Mouse (Mus musculus): Measurements from ENCODE around the gene Plekha1. TPM values are rescaled to one million over a fixed set of nuclear protein-coding genes. Genes with fewer than 3 reads are reported as not detected.
A peak's percentile ranks its signal among the peaks of the same experiment; 100 is the strongest.

Gene Plekha1
- total RNA-seq, 2 experiments from 2014 or later: 46.7 to 51.4 TPM

GRCm38 (mm10) chr7:130903505-130904074 is 38.0 kb downstream of the Plekha1 start:
- intact Hi-C loops (cut with DNase I): loop anchor here (5.0 kb wide), 1 partner anchor 36 kb away; the partner anchor contains the start of gene Plekha1
- no peak for DNase-seq

DNA sequence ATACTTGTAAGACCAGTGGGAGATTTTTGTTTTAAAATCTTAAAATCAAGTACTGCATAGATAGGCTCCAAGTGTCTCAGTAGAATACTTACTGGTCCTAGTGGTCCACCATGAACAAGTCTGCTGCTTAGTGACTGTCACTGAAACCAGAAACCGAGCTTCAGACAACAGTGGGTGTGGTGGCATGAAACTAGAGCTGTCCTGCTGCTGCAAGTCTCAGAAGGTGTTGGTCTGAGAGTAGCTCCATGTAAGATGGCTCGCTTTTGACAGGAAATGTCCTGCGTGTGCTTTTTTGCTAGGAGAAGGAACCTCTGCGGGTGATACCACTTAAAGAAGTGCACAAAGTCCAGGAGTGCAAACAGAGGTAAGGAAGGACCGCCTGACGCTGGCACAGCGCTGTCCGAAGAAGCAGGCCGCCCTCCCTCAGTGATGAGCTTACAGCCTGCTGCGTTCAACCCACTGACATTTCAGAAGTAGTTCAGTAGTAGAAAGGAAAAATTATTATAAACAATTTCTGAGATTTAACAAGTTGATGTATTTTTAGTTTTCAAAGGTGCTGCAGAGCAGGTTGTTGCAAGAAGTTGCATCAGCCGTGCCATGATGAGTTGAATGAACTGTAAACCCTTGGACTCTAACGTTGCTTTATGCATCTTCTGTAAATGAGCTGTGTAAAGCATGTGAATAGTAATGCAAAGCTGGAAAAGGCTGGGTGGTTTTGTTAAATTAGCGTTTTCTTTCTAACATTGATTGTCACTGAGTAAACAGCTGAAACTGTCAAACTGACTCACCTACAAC is 39.2 kb downstream of the Plekha1 start:
- intact Hi-C loops (cut with DNase I): loop anchor here (5.0 kb wide), 1 partner anchor 37 kb away; the partner anchor contains the start of gene Plekha1
- DNase-seq: no peak

DNA sequence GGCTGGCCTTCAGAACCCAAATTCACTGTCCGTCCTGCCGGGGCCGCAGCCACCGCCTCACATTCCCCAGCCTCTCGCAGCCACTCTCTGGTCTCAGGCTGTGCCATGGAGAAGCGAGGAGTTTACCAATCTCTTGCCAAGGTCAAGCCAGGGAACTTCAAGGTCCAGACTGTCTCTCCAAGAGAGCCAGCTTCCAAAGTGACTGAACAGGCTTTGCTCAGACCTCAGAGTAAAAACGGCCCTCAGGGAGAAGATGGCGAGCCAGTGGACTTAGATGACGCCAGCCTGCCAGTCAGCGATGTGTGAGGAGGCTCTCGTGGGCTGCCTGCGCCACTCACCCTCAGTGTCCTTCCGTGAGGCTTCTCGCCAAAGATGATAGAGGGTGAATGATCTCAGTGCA is 45.3 kb downstream of the Plekha1 start:
- intact Hi-C loops (cut with DNase I): no loop called here
- DNase-seq: no peak

DNA sequence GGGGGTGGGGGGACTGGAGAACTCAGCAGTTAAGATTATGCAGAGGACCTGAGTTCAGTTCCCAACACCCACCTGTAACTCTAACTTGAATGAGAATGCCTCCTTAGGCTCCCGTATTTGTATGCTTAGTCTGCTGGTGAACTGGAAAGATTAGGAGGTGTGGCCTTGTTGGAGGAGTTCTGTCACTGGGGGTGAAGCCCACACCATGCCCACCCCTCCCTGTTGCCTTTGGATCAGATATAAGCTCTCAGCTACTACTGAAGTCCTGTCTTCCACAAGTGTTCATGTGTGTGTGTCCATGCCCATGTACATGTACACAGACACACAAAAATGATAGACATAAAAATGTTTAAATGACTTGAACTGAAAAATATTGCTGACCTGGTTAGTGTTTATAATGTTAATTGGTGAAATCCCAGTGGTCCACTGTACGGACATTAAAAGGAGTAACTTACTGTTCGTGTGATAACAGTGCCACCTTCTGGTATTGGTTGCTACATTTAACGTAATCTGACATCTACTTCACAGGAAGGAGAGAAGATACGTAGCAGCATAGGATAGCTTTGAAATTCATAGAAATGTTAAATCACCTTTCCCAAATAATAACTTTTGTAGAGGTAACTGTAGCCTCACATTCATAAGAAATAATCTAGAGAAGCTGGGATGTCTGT is 49.3 kb downstream of the Plekha1 start:
- DNase-seq: peak in 1 of 2 experiments; percentile 49

GRCm38 (mm10) chr7:130918260-130918659 is 52.7 kb downstream of the Plekha1 start:
- intact Hi-C loops (cut with DNase I): loop anchor here (5.0 kb wide), 1 partner anchor 124 kb away; no protein-coding TSS in a partner anchor
- DNase-seq: no peak

More for the DNA sequence above, 49.3 kb downstream of the Plekha1 start:
- intact Hi-C loops (cut with DNase I): loop anchor here (1.0 to 5.0 kb wide), 4 partner anchors 88 to 145 kb away; no protein-coding TSS in a partner anchor

DNA sequence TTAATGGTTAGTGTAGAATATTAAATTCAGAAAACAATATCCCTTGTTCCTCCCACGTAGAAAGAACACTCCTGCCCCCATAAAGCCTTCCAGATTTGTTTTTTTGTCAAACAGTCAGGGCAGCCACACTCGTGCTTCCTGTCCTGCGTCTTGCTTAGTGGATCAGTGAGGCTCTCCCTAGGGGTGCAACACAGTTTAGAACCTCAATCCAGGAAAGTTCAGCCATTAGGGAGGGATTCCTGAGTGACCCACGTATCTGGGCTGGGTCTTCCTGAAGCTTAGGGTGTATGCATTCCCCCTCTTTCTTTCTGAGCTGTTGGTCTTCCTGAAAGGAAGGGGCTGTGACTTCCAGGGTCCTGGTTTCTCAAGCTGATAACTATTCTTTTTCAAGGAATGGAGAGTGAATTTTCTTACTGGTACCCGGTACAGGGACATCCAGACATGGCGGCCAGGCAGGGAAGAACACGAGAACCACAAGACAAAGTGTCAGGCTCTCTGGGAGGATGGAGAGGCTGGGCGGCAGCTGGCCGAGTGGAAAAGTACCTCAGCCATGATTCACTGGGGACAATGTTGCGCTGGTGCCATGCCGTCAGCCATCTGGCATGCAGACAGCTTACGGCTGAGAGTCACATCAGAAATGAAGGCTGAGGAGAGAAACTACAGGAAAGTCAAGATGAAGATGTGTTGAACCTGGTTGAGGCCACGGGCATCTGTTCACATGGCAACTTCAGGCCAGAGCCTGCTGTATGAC is 57.6 kb downstream of the Plekha1 start:
- peak; percentile 29 to 56 for DNase-seq

DNA sequence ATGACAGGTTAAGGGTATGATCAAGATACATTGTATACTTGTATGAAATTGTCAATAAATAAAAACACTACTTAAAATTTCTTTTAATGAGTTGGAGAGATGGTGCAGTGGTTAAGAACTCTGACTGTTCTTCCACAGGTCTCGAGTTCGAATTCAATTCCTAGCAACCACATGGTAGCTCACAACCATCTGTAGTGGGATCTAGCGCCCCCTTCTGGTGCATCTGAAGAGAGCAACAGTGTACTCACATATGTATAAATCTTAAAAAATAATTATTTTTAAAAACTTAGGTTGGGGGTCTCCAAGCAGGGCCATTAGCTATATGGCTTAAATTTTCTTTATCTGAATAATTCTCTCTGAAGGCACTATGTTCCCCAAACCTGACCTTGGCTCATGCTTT is 64.8 kb downstream of the Plekha1 start:
- intact Hi-C loops (cut with DNase I): no loop called here
- DNase-seq: no peak

More for the DNA sequence above, 57.6 kb downstream of the Plekha1 start:
- intact Hi-C loops (cut with DNase I): no loop called here

GRCm38 (mm10) chr7:130932921-130933320 is 67.4 kb downstream of the Plekha1 start:
- intact Hi-C loops (cut with DNase I): no loop called here

DNA sequence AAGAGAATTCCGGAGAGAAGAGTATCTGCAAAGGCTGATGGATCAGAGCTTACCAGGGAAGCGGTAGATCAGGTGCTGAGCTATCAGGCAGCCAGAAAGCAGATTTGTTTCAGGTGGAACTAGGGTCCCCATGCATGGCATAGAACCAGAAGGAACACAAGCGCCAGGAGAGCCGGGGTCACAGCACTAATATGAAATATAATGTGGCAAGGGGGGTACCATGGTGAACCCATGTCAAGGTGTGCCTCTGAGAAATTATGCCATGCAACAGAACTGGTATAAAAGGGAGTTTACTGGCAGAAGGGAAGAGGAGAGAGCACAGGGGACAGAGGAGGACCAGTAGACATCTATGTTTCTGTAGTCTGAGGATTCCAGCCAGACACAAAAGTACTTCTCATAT is 69.1 kb downstream of the Plekha1 start:
- DNase-seq: no peak
- intact Hi-C loops (cut with DNase I): no loop called here

More at GRCm38 (mm10) chr7:130932921-130933320, 67.4 kb downstream of the Plekha1 start:
- DNase-seq: no peak

DNA sequence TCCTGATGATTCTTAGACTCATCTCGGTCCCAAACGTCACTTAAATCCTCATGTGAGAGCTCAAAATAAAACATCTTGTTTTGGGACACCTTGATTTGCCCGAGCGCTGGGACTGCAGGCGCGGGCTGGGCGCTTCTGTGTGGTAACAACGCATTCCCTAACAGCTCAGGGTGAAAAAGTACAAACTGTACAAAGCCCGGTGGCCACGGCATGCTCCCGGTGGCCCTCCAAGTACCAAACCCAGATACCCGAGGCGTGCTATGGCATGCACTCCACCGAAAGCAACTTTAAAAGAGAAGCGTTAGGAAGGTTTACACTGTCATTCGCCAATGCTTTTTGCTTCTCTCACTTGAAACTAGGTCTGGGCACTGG is 69.9 kb downstream of the Plekha1 start:
- intact Hi-C loops (cut with DNase I): no loop called here

GRCm38 (mm10) chr7:130935793-130936471 is 70.4 kb downstream of the Plekha1 start, which contains the start of gene Htra1:
Htra1 (plus strand) TSS chr7:130936111.
- DNase-seq: peak; percentile 89 to 92
- intact Hi-C loops (cut with DNase I): loop anchor here (2.0 kb wide), 1 partner anchor 29 kb away; no protein-coding TSS in a partner anchor

More for the DNA sequence above, 69.9 kb downstream of the Plekha1 start:
- DNase-seq: no peak

GRCm38 (mm10) chr7:130936472-130936951 is 71.0 kb downstream of the Plekha1 start:
- peak; percentile 69 to 77 for DNase-seq
- intact Hi-C loops (cut with DNase I): loop anchor here (2.0 kb wide), 1 partner anchor 28 kb away; no protein-coding TSS in a partner anchor

- intact Hi-C loops (cut with DNase I): loop anchor here (2.0 kb wide), 1 partner anchor 27 kb away; no protein-coding TSS in a partner anchor
- DNase-seq: peak; percentile 40 to 62
Measured at GRCm38 (mm10) chr7:130937266-130937841, 71.8 kb downstream of the Plekha1 start.

DNA sequence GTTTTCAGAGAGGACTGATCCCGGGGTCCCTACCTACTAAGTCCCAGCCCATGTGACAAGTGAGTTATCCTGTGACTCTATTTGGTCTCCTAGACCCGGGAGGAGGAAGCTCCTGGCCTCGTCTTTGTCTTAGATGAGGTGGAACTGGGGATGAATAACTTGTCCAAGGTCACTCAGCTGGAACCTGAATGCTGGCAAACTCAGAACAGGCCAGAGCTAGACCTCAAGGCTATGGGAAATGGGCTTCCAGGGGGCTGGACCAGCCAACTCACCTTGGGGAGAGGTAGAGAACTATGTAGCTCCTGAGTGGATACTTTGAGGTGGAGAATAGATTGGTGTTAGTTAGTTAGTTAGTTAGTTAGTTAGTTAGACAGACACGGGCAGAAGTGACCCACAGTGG is 72.4 kb downstream of the Plekha1 start:
- DNase-seq: no peak
- intact Hi-C loops (cut with DNase I): no loop called here

- DNase-seq: no peak
- intact Hi-C loops (cut with DNase I): no loop called here
Measured at GRCm38 (mm10) chr7:130938896-130939295, 73.3 kb downstream of the Plekha1 start.

DNA sequence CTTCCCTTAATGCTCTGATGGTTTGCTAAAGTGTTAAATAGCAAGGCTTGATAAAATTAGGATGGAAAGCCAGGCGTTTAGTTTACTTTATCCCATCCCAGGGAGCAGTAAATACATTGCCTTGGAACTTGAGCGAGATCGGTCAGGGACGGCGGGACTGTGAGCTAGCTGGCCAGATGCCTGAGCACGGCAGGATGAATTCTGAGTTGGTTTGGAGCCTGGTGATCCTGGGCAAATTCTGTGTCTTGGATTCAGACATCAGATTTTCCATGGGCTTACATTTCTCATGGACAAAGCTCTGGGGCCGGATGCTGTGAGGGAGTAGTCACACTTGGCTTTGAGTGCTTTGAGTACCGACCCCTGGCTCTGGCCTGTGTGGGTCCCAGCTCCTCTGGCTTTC is 75.2 kb downstream of the Plekha1 start:
- intact Hi-C loops (cut with DNase I): no loop called here
- no peak for DNase-seq

DNA sequence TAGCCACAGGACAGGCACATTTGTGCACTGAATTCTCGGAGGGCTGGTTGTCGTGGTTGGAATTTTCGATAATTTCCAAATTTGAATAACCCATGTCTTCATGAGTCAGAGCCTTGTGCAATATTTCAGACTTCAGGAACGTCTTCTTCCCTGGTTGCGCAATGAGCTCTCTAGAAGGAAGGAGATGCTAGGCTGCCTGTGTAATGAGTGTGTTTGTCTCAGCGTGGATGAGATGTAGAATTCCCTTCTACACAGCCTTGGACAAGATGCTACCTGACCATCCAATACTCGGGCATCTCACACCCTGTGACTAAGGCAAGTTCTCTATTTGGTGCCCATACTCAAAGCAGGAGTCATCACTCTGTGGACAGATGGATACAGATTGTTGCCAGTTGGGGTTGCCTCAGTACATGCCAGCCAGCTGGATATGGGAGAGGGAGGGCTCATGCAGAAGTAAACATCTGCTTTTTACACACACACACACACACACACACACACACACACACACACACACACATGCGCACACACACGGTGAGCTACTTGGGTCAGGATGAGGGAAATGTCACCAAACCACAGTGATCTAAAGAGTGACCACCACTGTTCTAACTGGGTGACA is 77.8 kb downstream of the Plekha1 start:
- DNase-seq: no peak

DNA sequence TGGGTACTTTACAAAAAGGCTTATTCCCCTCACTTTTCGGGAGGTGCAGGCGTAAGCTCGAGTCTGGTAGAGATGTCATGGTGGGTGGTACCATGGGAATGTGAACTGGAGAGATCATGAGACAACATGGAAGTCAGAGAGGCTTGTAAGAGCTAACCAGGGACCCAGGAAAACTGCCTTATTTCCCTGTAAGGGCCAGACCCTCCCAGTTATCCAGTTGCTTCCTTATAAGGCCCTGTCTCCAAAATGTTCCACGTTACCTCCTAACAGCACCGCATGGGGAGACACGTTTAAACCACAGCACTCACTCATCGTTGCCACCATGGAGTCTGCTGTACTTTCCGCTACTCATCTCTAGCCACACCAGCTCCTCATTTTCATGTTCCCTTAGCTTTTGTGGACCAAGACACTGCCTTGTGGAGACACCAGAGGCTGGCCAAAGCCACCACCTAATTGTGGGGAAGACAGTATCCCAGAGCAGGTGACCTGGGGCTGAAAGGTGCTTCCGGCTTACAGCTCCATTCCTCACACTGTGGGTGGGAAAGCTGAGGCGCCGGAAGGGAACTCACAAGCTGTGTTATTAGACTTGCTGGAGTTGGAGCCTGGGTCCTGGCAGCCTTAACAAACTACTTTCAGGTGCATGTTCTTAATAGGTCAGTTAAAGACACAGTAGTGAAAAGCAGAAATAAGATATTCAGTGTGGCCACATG is 79.4 kb downstream of the Plekha1 start:
- intact Hi-C loops (cut with DNase I): no loop called here

More for the DNA sequence above, 77.8 kb downstream of the Plekha1 start:
- intact Hi-C loops (cut with DNase I): no loop called here

More for the DNA sequence above, 79.4 kb downstream of the Plekha1 start:
- DNase-seq: no peak

Measured in heart, postnatal 14 days (tissue).